Mouse (Mus musculus) frontal cortex, postnatal 14 days (tissue): ENCODE results near the gene Fastk.

Experiments
- DNase-seq, 2 experiments: peaks; one replicate each; pipeline ENCODE4 v3.0.0; 2022; ENCODE audit warnings: low spot score in 2 of 2

The Fastk gene

GRCm38 (mm10) chr5:24444746-24445427 is at the start of gene Fastk:
Fastk (minus strand) TSS chr5:24445287.
- peak; percentile 85 to 89 for DNase-seq

- DNase-seq = no peak
Measured at GRCm38 (mm10) chr5:24492546-24493285, 47.6 kb upstream of the Fastk start.

- no peak for DNase-seq
Measured at GRCm38 (mm10) chr5:24490413-24490920, 45.4 kb upstream of the Fastk start.

GRCm38 (mm10) chr5:24486738-24487137 is 41.7 kb upstream of the Fastk start:
- DNase-seq = no peak

- peak; percentile 71 to 87 for DNase-seq
Measured at GRCm38 (mm10) chr5:24486097-24486496, 41.0 kb upstream of the Fastk start.

- DNase-seq = no peak
Measured at GRCm38 (mm10) chr5:24484963-24485362, 39.9 kb upstream of the Fastk start.

- peak; percentile 51 to 56 for DNase-seq
Measured at GRCm38 (mm10) chr5:24483326-24483725, 38.2 kb upstream of the Fastk start.

- DNase-seq = no peak
Measured at GRCm38 (mm10) chr5:24482247-24483079, 37.4 kb upstream of the Fastk start.

- peak in 1 of 2 experiments; percentile 55 for DNase-seq
Measured at GRCm38 (mm10) chr5:24481647-24482046, 36.6 kb upstream of the Fastk start.

- no peak for DNase-seq
Measured at GRCm38 (mm10) chr5:24477909-24478308, 32.8 kb upstream of the Fastk start.

GRCm38 (mm10) chr5:24475476-24476241 is 30.6 kb upstream of the Fastk start:
- no peak for DNase-seq

GRCm38 (mm10) chr5:24474723-24475261 is 29.7 kb upstream of the Fastk start:
- peak in 1 of 2 experiments; percentile 56 for DNase-seq

- no peak for DNase-seq
Measured at GRCm38 (mm10) chr5:24474025-24474722, 29.1 kb upstream of the Fastk start.

GRCm38 (mm10) chr5:24472884-24473619 is 28.0 kb upstream of the Fastk start:
- DNase-seq = no peak

GRCm38 (mm10) chr5:24470600-24470999 is 25.5 kb upstream of the Fastk start:
- DNase-seq = peak in 1 of 2 experiments; percentile 53

- no peak for DNase-seq
Measured at GRCm38 (mm10) chr5:24466762-24467161, 21.7 kb upstream of the Fastk start.

GRCm38 (mm10) chr5:24455613-24456012 is 10.5 kb upstream of the Fastk start:
- no peak for DNase-seq

GRCm38 (mm10) chr5:24455076-24455475 is 10.0 kb upstream of the Fastk start:
- no peak for DNase-seq

GRCm38 (mm10) chr5:24453985-24454303 is 8.9 kb upstream of the Fastk start:
- DNase-seq = no peak
